Mouse (Mus musculus) liver, embryonic 14.5 days (tissue): ENCODE results near the gene Hmga1. TPM values are rescaled to one million over a fixed set of nuclear protein-coding genes. Genes with fewer than 3 reads are reported as not detected.

ENCODE experiments used
- ATAC-seq: fragments of 200-750 bp; cut with Nextera tagmentation; 2 replicates; pipeline ENCODE4 v1.8.0; 2017; ENCODE audit warnings: moderate number of reproducible peaks, mild to moderate bottlenecking, moderate library complexity; ENCODE audit not compliant: insufficient read depth
- DNase-seq, 3 experiments: peaks; one replicate each; pipeline ENCODE4 v3.0.0-alpha.2; 2012 to 2013; ENCODE audit warnings: low read depth in 3 of 3, low spot score in 3 of 3
- H3K27ac ChIP-seq: fragments of 300-500 bp; sonication (generic); 2 replicates; pipeline ENCODE4 v1.5.1; 2014; ENCODE audit warnings: moderate library complexity, mild to moderate bottlenecking, control low read depth, inconsistent platforms
- H3K27me3 ChIP-seq: fragments of 300-500 bp; sonication (generic); 2 replicates; pipeline ENCODE4 v1.6.1; 2014; ENCODE audit warnings: mild to moderate bottlenecking, low read length, moderate library complexity; ENCODE audit not compliant: control insufficient read depth, insufficient read depth
- H3K36me3 ChIP-seq: fragments of 300-500 bp; sonication (generic); replicated peaks from 2 replicates; pipeline ENCODE4 v1.6.1; 2014; ENCODE audit warnings: low read depth; ENCODE audit not compliant: control insufficient read depth, insufficient read depth
- H3K4me1 ChIP-seq, 2 experiments: fragments of 200-500 bp in 1 of 2; fragments of 300-500 bp in 1 of 2; sonication (generic) in 1 of 2; replicated peaks; 2 replicates each; pipeline ENCODE4 v1.6.1; 2012 to 2014; ENCODE audit warnings: antibody characterized with exemption in 1 of 2, inconsistent platforms in 1 of 2, low read length in 1 of 2; ENCODE audit not compliant: control insufficient read depth in 2 of 2, insufficient read depth in 2 of 2
- H3K4me2 ChIP-seq: fragments of 300-500 bp; sonication (generic); 2 replicates; pipeline ENCODE4 v1.6.1; 2014; ENCODE audit warnings: low read depth, mild to moderate bottlenecking, control low read depth, moderate library complexity
- H3K4me3 ChIP-seq, 2 experiments: fragments of 200-500 bp in 1 of 2; fragments of 300-500 bp in 1 of 2; sonication (generic) in 1 of 2; 2 replicates each; pipeline ENCODE4 v1.5.1; 2012 to 2014; ENCODE audit warnings: low read depth in 2 of 2, low read length in 2 of 2, mild to moderate bottlenecking in 2 of 2, control low read depth in 1 of 2, inconsistent platforms in 1 of 2, moderate library complexity in 1 of 2; ENCODE audit not compliant: insufficient read depth in 1 of 2
- H3K9ac ChIP-seq: fragments of 300-500 bp; sonication (generic); replicated peaks from 2 replicates; pipeline ENCODE4 v1.6.1; 2014; ENCODE audit warnings: mild to moderate bottlenecking, control low read depth, moderate library complexity
- H3K9me3 ChIP-seq: fragments of 300-500 bp; sonication (generic); 2 replicates; pipeline ENCODE4 v1.6.1; 2016; ENCODE audit warnings: low read length, mixed read lengths; ENCODE audit not compliant: control insufficient read depth
- CTCF ChIP-seq: IDR thresholded peaks from 2 replicates; pipeline ENCODE4 v1.5.1; 2016; ENCODE audit warnings: antibody characterized with exemption, low read depth, control low read depth
- EP300 ChIP-seq: IDR thresholded peaks from 2 replicates; pipeline ENCODE4 v1.6.1; 2016; ENCODE audit warnings: antibody characterized with exemption, low read depth
- WGBS: fragments of 180-500 bp; shearing (Covaris S2); extraction: QIAGEN DNeasy Blood & Tissue Kit; methylation state at CpG from one replicate; pipeline ENCODE4 v1.1.7; 2014; ENCODE audit not compliant: insufficient replicate concordance; 5-methylcytosine and 5-hydroxymethylcytosine counted together
- polyA plus RNA-seq, 2 experiments: library from polyadenylated mRNA; depleted of rRNA in 1 of 2; stranded (reverse) in 1 of 2; unstranded in 1 of 2; fragments of >200 nt; fragmentation: Nextera tagmentation in 1 of 2; extraction: Ambion mirVana in 1 of 2; gene quantifications; 2 replicates each; pipeline versions ENCODE4 v1.2.1 to v1.2.3; 2012 to 2014

Hmga1 gene
- polyA plus RNA-seq, 2 experiments, result 149 to 162 TPM

DNA sequence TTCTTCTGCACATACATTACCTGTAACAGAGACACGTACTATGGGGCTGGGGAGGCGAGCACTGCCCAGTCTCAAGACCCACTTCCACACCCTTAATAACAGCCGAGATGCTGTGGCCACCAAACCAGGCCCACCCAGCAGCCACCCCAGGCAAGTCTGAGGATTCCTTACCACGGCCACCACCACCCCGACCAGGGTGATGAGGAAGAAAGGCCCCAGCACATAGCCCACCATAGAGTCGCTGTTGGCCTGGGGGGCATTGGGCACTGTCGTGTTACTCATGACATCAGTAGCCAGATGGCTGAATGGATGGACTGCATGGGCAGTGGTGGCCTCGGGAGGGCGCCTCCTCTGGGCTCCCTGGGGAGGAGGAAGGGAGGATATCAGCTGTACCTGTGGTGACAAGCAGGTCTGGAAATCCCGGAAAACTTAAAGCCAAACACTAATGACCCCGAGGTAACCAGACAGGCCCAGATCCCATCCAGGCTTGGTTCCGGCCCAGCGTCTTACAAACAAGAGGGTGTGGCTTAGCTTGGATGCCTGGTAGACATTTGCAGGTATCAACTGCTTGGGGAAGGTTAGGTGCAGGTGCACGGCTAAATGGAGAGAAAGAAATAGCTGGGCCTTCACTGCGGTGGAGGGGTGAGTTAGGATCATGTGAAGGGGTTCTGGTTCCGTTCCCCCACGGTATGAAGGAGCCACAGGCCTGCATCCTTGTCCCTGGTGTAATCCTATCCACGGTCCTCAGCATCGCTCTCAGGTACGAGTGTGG lies 8.3 kb downstream of the Hmga1 start:
- DNase-seq (no peak), ATAC-seq (no peak)
- 9% methylated on average over 20 of the region's 20 CpGs for WGBS
- peak overlapping the region; percentile 60 to 65 for H3K4me3 ChIP-seq
- TF ChIP-seq CTCF (peak; percentile 72), EP300 (no peak)
- H3K36me3 ChIP-seq, result peaks cover 15% of the 10 kb centered on the region
- H3K9ac ChIP-seq, result peak overlapping the region; percentile 60
- H3K9me3 ChIP-seq, result no peaks in the 10 kb centered on the region
- H3K4me2 ChIP-seq, result peak overlapping the region; percentile 96
- H3K27ac ChIP-seq, result no peak overlapping the region
- peaks cover 0 to 14% of the 10 kb centered on the region in 2 experiments; a peak in 2 of 4 replicates for H3K4me1 ChIP-seq
- H3K27me3 ChIP-seq, result no peaks in the 10 kb centered on the region

- peaks cover 0 to 14% of the 10 kb centered on the region in 2 experiments; a peak in 1 of 4 replicates for H3K4me1 ChIP-seq
These were observed 9.1 kb downstream of the Hmga1 start, which contains the start of gene AI413582 for GRCm38 (mm10) chr17:27565163-27565941. TSS of gene AI413582 (minus strand) at chr17:27565756.

DNA sequence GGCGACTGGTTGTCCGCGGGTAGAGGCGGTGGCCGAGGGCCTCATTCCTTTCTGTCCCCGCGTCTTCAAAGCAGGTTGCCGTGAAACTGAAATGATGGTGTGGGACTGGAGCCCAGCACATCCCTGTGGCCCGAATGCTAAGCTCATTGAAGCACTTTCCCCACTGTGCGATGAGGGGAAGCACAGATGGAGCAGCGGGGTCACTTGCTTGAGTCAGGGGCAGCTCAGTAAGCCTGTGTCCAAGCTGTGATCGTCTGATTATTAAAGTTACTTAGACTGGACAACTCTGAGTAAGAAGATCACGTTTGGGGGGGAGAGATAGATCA lies 9.6 kb downstream of the Hmga1 start:
- WGBS, result 1% methylated on average over 13 of the region's 13 CpGs
- H3K4me1 ChIP-seq, result peaks cover 0 to 14% of the 10 kb centered on the region in 2 experiments; a peak in 1 of 4 replicates
- H3K36me3 ChIP-seq, result peaks cover 11% of the 10 kb centered on the region
- no peak overlapping the region for H3K27ac ChIP-seq
- peak overlapping the region; percentile 1 for H3K9ac ChIP-seq
- DNase-seq, result no peak
- TF ChIP-seq EP300, result no peak
- no peak for TF ChIP-seq CTCF
- no peaks in the 10 kb centered on the region for H3K9me3 ChIP-seq
- H3K27me3 ChIP-seq, result no peaks in the 10 kb centered on the region
- peak overlapping the region; percentile 96 for H3K4me2 ChIP-seq
- peak overlapping the region; percentile 63 to 65 for H3K4me3 ChIP-seq
- ATAC-seq, result no peak

More at GRCm38 (mm10) chr17:27565163-27565941, 9.1 kb downstream of the Hmga1 start, which contains the start of gene AI413582:
- H3K27ac ChIP-seq, result 0 out of 2 replicates have a peak within 1 kb of the TSS, but pooled peaks have one; percentile 20
- H3K36me3 ChIP-seq, result peaks cover 15% of the 10 kb centered on the region
- under 1% methylated on average over 58 of the region's 58 CpGs for WGBS
- H3K9ac ChIP-seq, result peak within 1 kb of the TSS; percentile 60
- H3K4me3 ChIP-seq, result peak within 1 kb of the TSS; percentile 63 to 65
- H3K4me2 ChIP-seq, result peak within 1 kb of the TSS; percentile 96
- H3K9me3 ChIP-seq, result no peaks in the 10 kb centered on the region
- TF ChIP-seq EP300 (no peak), CTCF (peak; percentile 79)
- peak; percentile 82 to 87 (median 82) for DNase-seq
- no peaks in the 10 kb centered on the region for H3K27me3 ChIP-seq
- peak; percentile 96 for ATAC-seq

GRCm38 (mm10) chr17:27568228-27568627 lies 11.9 kb downstream of the Hmga1 start:
- Histone ChIP-seq H3K36me3 (peaks cover 2% of the 10 kb centered on the region; the same call in 1 of the 2 replicates), H3K9ac (no peak overlapping the region), H3K27ac (no peak overlapping the region), H3K4me3 (no peak overlapping the region), H3K9me3 (no peaks in the 10 kb centered on the region), H3K4me1 (peaks cover 0 to 14% of the 10 kb centered on the region in 2 experiments; a peak in 1 of 4 replicates), H3K4me2 (no peak overlapping the region), H3K27me3 (no peaks in the 10 kb centered on the region)
- ATAC-seq, result no peak
- no peak for DNase-seq
- TF ChIP-seq EP300 (no peak), CTCF (no peak)
- 82% methylated on average over 5 of the region's 5 CpGs for WGBS

- Histone ChIP-seq H3K4me3 (no peak overlapping the region), H3K9ac (no peak overlapping the region), H3K36me3 (no peaks in the 10 kb centered on the region), H3K27ac (no peak overlapping the region), H3K4me2 (no peak overlapping the region), H3K27me3 (no peaks in the 10 kb centered on the region), H3K9me3 (no peaks in the 10 kb centered on the region), H3K4me1 (peaks cover 0 to 14% of the 10 kb centered on the region in 2 experiments; a peak in 3 of 4 replicates)
- TF ChIP-seq CTCF (no peak), EP300 (no peak)
- ATAC-seq (no peak), DNase-seq (no peak)
- 64% methylated on average over 8 of the region's 8 CpGs for WGBS
These were observed 15.0 kb downstream of the Hmga1 start for GRCm38 (mm10) chr17:27571315-27571714.
